Mouse (Mus musculus) lung, embryonic 14.5 days (tissue): ENCODE measurements around the gene Prkag1. TPM values are rescaled to one million over a fixed set of nuclear protein-coding genes. Genes with fewer than 3 reads are reported as not detected.

Source experiments
- ATAC-seq: fragments of 200-750 bp; cut with Nextera tagmentation; 2 replicates; pipeline ENCODE4 v1.8.0; 2017; ENCODE audit warnings: mild to moderate bottlenecking, moderate TSS enrichment, moderate library complexity; ENCODE audit not compliant: insufficient read depth
- DNase-seq: peaks from one replicate; pipeline ENCODE4 v3.0.0-alpha.2; 2015
- H3K27ac ChIP-seq: fragments of 300-500 bp; sonication (generic); 2 replicates; pipeline ENCODE4 v1.5.1; 2014; ENCODE audit warnings: low read depth, mild to moderate bottlenecking, moderate library complexity
- H3K27me3 ChIP-seq: fragments of 300-500 bp; sonication (generic); 2 replicates; pipeline ENCODE4 v1.6.1; 2014; ENCODE audit warnings: low read length, control low read depth; ENCODE audit not compliant: insufficient read depth
- H3K36me3 ChIP-seq: fragments of 300-500 bp; sonication (generic); 2 replicates; pipeline ENCODE4 v1.6.1; 2014; ENCODE audit warnings: control low read depth; ENCODE audit not compliant: insufficient read depth
- H3K4me1 ChIP-seq: fragments of 300-500 bp; sonication (generic); 2 replicates; pipeline ENCODE4 v1.6.1; 2014; ENCODE audit warnings: antibody characterized with exemption, control low read depth; ENCODE audit not compliant: insufficient read depth
- H3K4me2 ChIP-seq: fragments of 300-500 bp; sonication (generic); 2 replicates; pipeline ENCODE4 v1.6.1; 2014; ENCODE audit warnings: mild to moderate bottlenecking
- H3K4me3 ChIP-seq: fragments of 300-500 bp; sonication (generic); 2 replicates; pipeline ENCODE4 v1.5.1; 2014; ENCODE audit warnings: low read depth, low read length
- H3K9ac ChIP-seq: fragments of 300-500 bp; sonication (generic); 2 replicates; pipeline ENCODE4 v1.6.1; 2014
- H3K9me3 ChIP-seq: fragments of 300-500 bp; sonication (generic); 2 replicates; pipeline ENCODE4 v1.6.1; 2016; ENCODE audit warnings: low read depth, low read length, control low read depth
- CTCF ChIP-seq: IDR thresholded peaks from 2 replicates; pipeline ENCODE4 v1.5.1; 2016; ENCODE audit warnings: antibody characterized with exemption, low read depth
- WGBS: fragments of 180-500 bp; shearing (Covaris S2); extraction: QIAGEN DNeasy Blood & Tissue Kit; methylation state at CpG from one replicate; pipeline ENCODE4 v1.1.7; 2014; 5-methylcytosine and 5-hydroxymethylcytosine counted together
- polyA plus RNA-seq: library from polyadenylated mRNA; unstranded; fragments of >200 nt; fragmentation: Nextera tagmentation; extraction: Ambion mirVana; gene quantifications from 2 replicates; pipeline ENCODE4 v1.2.1, GENCODE M21; 2014

Prkag1 gene
- polyA plus RNA-seq, 1 experiment from 2014 or later: 93.4 TPM

- ATAC-seq (no peak), DNase-seq (no peak)
- Histone ChIP-seq H3K4me1 (no peaks in the 10 kb centered on the region), H3K27ac (no peak overlapping the region), H3K27me3 (no peaks in the 10 kb centered on the region), H3K4me3 (no peak overlapping the region), H3K4me2 (no peak overlapping the region), H3K36me3 (peaks cover 100% of the 10 kb centered on the region), H3K9me3 (no peaks in the 10 kb centered on the region), H3K9ac (no peak overlapping the region)
- 91% methylated on average over 30 of the region's 30 CpGs for WGBS
- no peak for TF ChIP-seq CTCF
Measured at GRCm38 (mm10) chr15:98839671-98840585, 8.6 kb upstream of the Prkag1 start.

- WGBS: 94% methylated on average over 14 of the region's 14 CpGs
- TF ChIP-seq CTCF: no peak
- Histone ChIP-seq H3K4me3 (no peak overlapping the region), H3K9ac (no peak overlapping the region), H3K9me3 (no peaks in the 10 kb centered on the region), H3K36me3 (peaks cover 100% of the 10 kb centered on the region), H3K27ac (no peak overlapping the region), H3K27me3 (no peaks in the 10 kb centered on the region), H3K4me1 (no peaks in the 10 kb centered on the region), H3K4me2 (no peak overlapping the region)
- DNase-seq (no peak), ATAC-seq (no peak)
Measured at GRCm38 (mm10) chr15:98839161-98839560, 7.8 kb upstream of the Prkag1 start.

- Histone ChIP-seq H3K4me1 (no peaks in the 10 kb centered on the region), H3K36me3 (peaks cover 100% of the 10 kb centered on the region), H3K9me3 (no peaks in the 10 kb centered on the region), H3K9ac (no peak overlapping the region), H3K4me2 (no peak overlapping the region), H3K27ac (no peak overlapping the region), H3K27me3 (no peaks in the 10 kb centered on the region), H3K4me3 (no peak overlapping the region)
- no peak for ATAC-seq
- no peak for DNase-seq
- WGBS: 72% methylated on average over 4 of the region's 4 CpGs
- no peak for TF ChIP-seq CTCF
Measured at GRCm38 (mm10) chr15:98837743-98838103, 6.4 kb upstream of the Prkag1 start.

- Histone ChIP-seq H3K9ac (no peak overlapping the region), H3K4me1 (no peaks in the 10 kb centered on the region), H3K9me3 (no peaks in the 10 kb centered on the region), H3K4me3 (no peak overlapping the region), H3K27me3 (no peaks in the 10 kb centered on the region), H3K27ac (no peak overlapping the region), H3K4me2 (no peak overlapping the region), H3K36me3 (peaks cover 96% of the 10 kb centered on the region)
- no peak for TF ChIP-seq CTCF
- ATAC-seq (no peak), DNase-seq (no peak)
- 88% methylated on average over 21 of the region's 21 CpGs for WGBS
Measured at GRCm38 (mm10) chr15:98837006-98837742, 5.9 kb upstream of the Prkag1 start.

GRCm38 (mm10) chr15:98835291-98835690, 4.0 kb upstream of the Prkag1 start:
- Histone ChIP-seq H3K27me3 (no peaks in the 10 kb centered on the region), H3K4me3 (no peak overlapping the region), H3K4me2 (no peak overlapping the region), H3K4me1 (no peaks in the 10 kb centered on the region), H3K36me3 (peaks cover 77% of the 10 kb centered on the region), H3K9me3 (no peaks in the 10 kb centered on the region), H3K9ac (no peak overlapping the region), H3K27ac (no peak overlapping the region)
- ATAC-seq (no peak), DNase-seq (no peak)
- 89% methylated on average over 14 of the region's 14 CpGs for WGBS
- TF ChIP-seq CTCF: no peak

GRCm38 (mm10) chr15:98834059-98834458, 2.7 kb upstream of the Prkag1 start:
- no peak overlapping the region; the same call in 1 of the 2 replicates for H3K9ac ChIP-seq
- H3K4me1 ChIP-seq: peaks cover 3% of the 10 kb centered on the region; the same call in 1 of the 2 replicates
- 89% methylated on average over 13 of the region's 13 CpGs for WGBS
- no peak overlapping the region for H3K4me3 ChIP-seq
- peaks cover 65% of the 10 kb centered on the region for H3K36me3 ChIP-seq
- H3K27ac ChIP-seq: no peak overlapping the region
- no peaks in the 10 kb centered on the region for H3K27me3 ChIP-seq
- no peaks in the 10 kb centered on the region for H3K9me3 ChIP-seq
- no peak for DNase-seq
- no peak for ATAC-seq
- TF ChIP-seq CTCF: no peak
- H3K4me2 ChIP-seq: no peak overlapping the region

- ATAC-seq (no peak), DNase-seq (no peak)
- 84% methylated on average over 11 of the region's 11 CpGs for WGBS
- Histone ChIP-seq H3K27me3 (no peaks in the 10 kb centered on the region), H3K9me3 (no peaks in the 10 kb centered on the region), H3K4me2 (no peak overlapping the region), H3K4me3 (no peak overlapping the region), H3K9ac (no peak overlapping the region), H3K27ac (no peak overlapping the region), H3K36me3 (peaks cover 57% of the 10 kb centered on the region), H3K4me1 (peaks cover 3% of the 10 kb centered on the region; the same call in 1 of the 2 replicates)
- TF ChIP-seq CTCF: no peak
Measured at GRCm38 (mm10) chr15:98833281-98833680, 2.0 kb upstream of the Prkag1 start.
